Mouse (Mus musculus) adrenal gland, postnatal 10 days (tissue): ENCODE results near the gene Flvcr2. TPM values are rescaled to one million over a fixed set of nuclear protein-coding genes. Genes with fewer than 3 reads are reported as not detected.

Source experiments
- DNase-seq: peaks from one replicate; pipeline ENCODE4 v3.0.0; 2021; ENCODE audit warnings: mixed read lengths
- microRNA-seq: library from miRNA; unstranded; fragments of <30 nt; microRNA quantifications from one replicate; pipeline ENCODE4 v1.2.0, GENCODE M21; 2021
- total RNA-seq, 2 experiments: library from RNA; stranded (reverse); gene quantifications; 2 replicates each; pipeline ENCODE4 v1.2.3; 2021

The Flvcr2 gene
- total RNA-seq, 2 experiments from 2014 or later: 5.2 to 7.1 TPM

GRCm38 (mm10) chr12:85859511-85860189 is 113.3 kb downstream of the Flvcr2 start:
- peak; percentile 56 for DNase-seq

- DNase-seq: peak; percentile 15
These were observed 116.2 kb downstream of the Flvcr2 start for GRCm38 (mm10) chr12:85862514-85862913.

Small RNA genes lying within 50 kb of the gene (microRNA-seq; reads per million reads assigned to microRNA genes)
- not detected for gene Gm47285

Other genes with a start within 250 kb of the Flvcr2 start
- gene Jdp2, start 147.5 kb upstream of the Flvcr2 start, total RNA-seq: 10 to 100 TPM; 13.1 to 23.6 TPM
- gene Batf, start 59.9 kb upstream of the Flvcr2 start, total RNA-seq: 1 to 10 TPM; 1.2 to 1.6 TPM
- gene Erg28, start 78.0 kb downstream of the Flvcr2 start, total RNA-seq: 10 to 100 TPM; 31.6 to 34.4 TPM
- gene Ttll5, start 78.1 kb downstream of the Flvcr2 start, total RNA-seq: 10 to 100 TPM; 13.1 to 24.7 TPM